18 mouse cellular contexts compared by ENCODE assay signal in genomic region chr16:62537730-62538479, GRCm38 (mm10).
DNase-seq lines count a peak whose midpoint lies in the region; ATAC-seq and TF ChIP-seq lines count a peak whose summit lies in the region.
"Had no signal": no experiment of that assay in that cellular context is flagged by ENCODE, and none has a peak within 500 bp of the region (broad histone marks: within the 10 kb centered on the region; RNA-seq: fewer than 3 reads in every experiment).

No protein-coding gene starts in this region.

- no peak for DNase-seq in neural tube, embryonic 10.5 days (ENCODE audit: extremely low spot score, low spot score)
- DNase-seq in forebrain, postnatal 0 days, result peak; percentile 15
- DNase-seq in frontal cortex, postnatal 25 days (ENCODE audit: low spot score in 2 of 2), result no peak
- no peak for DNase-seq in spleen, postnatal 4 days (ENCODE audit: low spot score in 2 of 2)
- no peak for DNase-seq in ovary, postnatal 10 days (ENCODE audit: low spot score)
- DNase-seq: embryo, embryonic 11 days; heart, postnatal 36 days; kidney, postnatal 10 days; lung, embryonic 14.5 days; spleen, adult 18-20 months had no signal

- H3K4me3 ChIP-seq in neural tube, embryonic 12.5 days, result no peak overlapping the region
- H3K4me3 ChIP-seq in forebrain, postnatal 0 days (ENCODE audit: low read depth, low read length), result no peak overlapping the region
- H3K4me3 ChIP-seq in midbrain, embryonic 13.5 days (replicated peaks), result no peak overlapping the region
- H3K4me3 ChIP-seq: layer of hippocampus, adult 2 months; limb, embryonic 10.5 days; liver, embryonic 12.5 days had no signal

- TF ChIP-seq CTCF in forebrain, postnatal 0 days (IDR thresholded peaks at IDR 0.05; ENCODE audit: low read depth), result no peak

- no peaks in the 10 kb centered on the region for H3K4me1 ChIP-seq in neural tube, embryonic 12.5 days
- no peaks in the 10 kb centered on the region for H3K4me1 ChIP-seq in forebrain, postnatal 0 days (ENCODE audit: insufficient read depth)
- H3K4me1 ChIP-seq in midbrain, embryonic 13.5 days (replicated peaks), result 0 out of 2 replicates have a peak, but pooled peaks cover 4% of the 10 kb centered on the region
- H3K4me1 ChIP-seq: limb, embryonic 10.5 days; liver, embryonic 12.5 days had no signal

- H3K36me3 ChIP-seq in neural tube, embryonic 12.5 days, result no peaks in the 10 kb centered on the region
- no peaks in the 10 kb centered on the region for H3K36me3 ChIP-seq in forebrain, postnatal 0 days (ENCODE audit: insufficient read depth)
- H3K36me3 ChIP-seq in midbrain, embryonic 13.5 days, result no peaks in the 10 kb centered on the region
- H3K36me3 ChIP-seq: limb, embryonic 10.5 days; liver, embryonic 12.5 days had no signal

- H3K9me3 ChIP-seq in neural tube, embryonic 12.5 days, result no peaks in the 10 kb centered on the region
- H3K9me3 ChIP-seq in forebrain, postnatal 0 days (ENCODE audit: low read length), result no peaks in the 10 kb centered on the region
- no peaks in the 10 kb centered on the region for H3K9me3 ChIP-seq in midbrain, embryonic 13.5 days
- H3K9me3 ChIP-seq: limb, embryonic 10.5 days; liver, embryonic 12.5 days had no signal

- H3K27ac ChIP-seq in neural tube, embryonic 12.5 days, result no peak overlapping the region
- H3K27ac ChIP-seq in forebrain, postnatal 0 days (ENCODE audit: low read depth, low read length), result no peak overlapping the region
- no peak overlapping the region for H3K27ac ChIP-seq in midbrain, embryonic 13.5 days
- H3K27ac ChIP-seq: layer of hippocampus, adult 2 months; limb, embryonic 10.5 days; liver, embryonic 12.5 days; macrophage had no signal

- no peaks in the 10 kb centered on the region for H3K27me3 ChIP-seq in neural tube, embryonic 12.5 days (replicated peaks)
- H3K27me3 ChIP-seq in forebrain, postnatal 0 days (ENCODE audit: insufficient read depth, low read length), result no peaks in the 10 kb centered on the region
- H3K27me3 ChIP-seq in midbrain, embryonic 13.5 days, result no peaks in the 10 kb centered on the region
- H3K27me3 ChIP-seq: liver, embryonic 12.5 days had no signal

- peak; percentile 77; the same call in 1 of the 2 replicates for ATAC-seq in neural tube, embryonic 12.5 days (ENCODE audit: low FRiP score, low read depth)
- peak; percentile 85; the same call in 1 of the 2 replicates for ATAC-seq in forebrain, postnatal 0 days
- ATAC-seq in midbrain, embryonic 13.5 days, result peak; percentile 96
- ATAC-seq: intestine, embryonic 16.5 days; liver, embryonic 12.5 days had no signal

- no peak overlapping the region for H3K4me2 ChIP-seq in neural tube, embryonic 12.5 days (replicated peaks)
- H3K4me2 ChIP-seq in forebrain, postnatal 0 days (ENCODE audit: low read depth), result no peak overlapping the region
- no peak overlapping the region for H3K4me2 ChIP-seq in midbrain, embryonic 13.5 days (replicated peaks)
- H3K4me2 ChIP-seq: heart, embryonic 11.5 days; liver, embryonic 12.5 days; lung, embryonic 14.5 days had no signal

- 75% methylated on average over 7 of the region's 7 CpGs for WGBS in neural tube, embryonic 12.5 days
- 38% methylated on average over 7 of the region's 7 CpGs for WGBS in forebrain, postnatal 0 days
- WGBS in midbrain, embryonic 13.5 days, result 53% methylated on average over 7 of the region's 7 CpGs

- H3K9ac ChIP-seq in neural tube, embryonic 12.5 days, result no peak overlapping the region
- H3K9ac ChIP-seq in forebrain, postnatal 0 days, result no peak overlapping the region
- no peak overlapping the region for H3K9ac ChIP-seq in midbrain, embryonic 13.5 days (replicated peaks)
- H3K9ac ChIP-seq: liver, embryonic 12.5 days; lung, embryonic 14.5 days had no signal
